Mouse (Mus musculus) embryonic facial prominence, embryonic 11.5 days (tissue): ENCODE measurements around the gene Get4. TPM values are rescaled to one million over a fixed set of nuclear protein-coding genes. Genes with fewer than 3 reads are reported as not detected.

Experiments
- ATAC-seq: fragments of 200-750 bp; cut with Nextera tagmentation; replicated peaks from 2 replicates; pipeline ENCODE4 v1.8.0; 2017; ENCODE audit warnings: low read depth; ENCODE audit not compliant: insufficient number of reproducible peaks, low FRiP score, low TSS enrichment
- DNase-seq: peaks from one replicate; pipeline ENCODE4 v3.0.0-alpha.2; 2015; ENCODE audit warnings: low spot score
- H3K27ac ChIP-seq: fragments of 300-500 bp; sonication (generic); replicated peaks from 2 replicates; pipeline ENCODE4 v1.5.1; 2014; ENCODE audit warnings: mild to moderate bottlenecking, low read depth, low read length, control low read depth
- H3K27me3 ChIP-seq: fragments of 300-500 bp; sonication (generic); 2 replicates; pipeline ENCODE4 v1.6.1; 2014; ENCODE audit warnings: mild to moderate bottlenecking, low read length, moderate library complexity, mixed read lengths; ENCODE audit not compliant: control insufficient read depth, insufficient read depth
- H3K36me3 ChIP-seq: fragments of 300-500 bp; sonication (generic); replicated peaks from 2 replicates; pipeline ENCODE4 v1.6.1; 2014; ENCODE audit warnings: low read depth, mild to moderate bottlenecking, low read length, moderate library complexity, mixed read lengths; ENCODE audit not compliant: control insufficient read depth, insufficient read depth
- H3K4me1 ChIP-seq: fragments of 300-500 bp; sonication (generic); 2 replicates; pipeline ENCODE4 v1.6.1; 2014; ENCODE audit warnings: low read length, mixed read lengths; ENCODE audit not compliant: control insufficient read depth, insufficient read depth
- H3K4me2 ChIP-seq: fragments of 300-500 bp; sonication (generic); 2 replicates; pipeline ENCODE4 v1.6.1; 2014; ENCODE audit warnings: low read depth, mild to moderate bottlenecking, control low read depth, low read length, moderate library complexity
- H3K4me3 ChIP-seq: fragments of 300-500 bp; sonication (generic); 2 replicates; pipeline ENCODE4 v1.5.1; 2014; ENCODE audit warnings: low read depth, low read length, control low read depth
- H3K9ac ChIP-seq: fragments of 300-500 bp; sonication (generic); replicated peaks from 2 replicates; pipeline ENCODE4 v1.6.1; 2014; ENCODE audit warnings: mild to moderate bottlenecking, control low read depth, low read length
- H3K9me3 ChIP-seq: fragments of 300-500 bp; sonication (generic); replicated peaks from 2 replicates; pipeline ENCODE4 v1.6.1; 2016; ENCODE audit warnings: mild to moderate bottlenecking, low read length, inconsistent platforms, mixed read lengths; ENCODE audit not compliant: control insufficient read depth
- WGBS: fragments of 180-500 bp; shearing (Covaris S2); extraction: QIAGEN DNeasy Blood & Tissue Kit; methylation state at CpG from one replicate; pipeline ENCODE4 v1.1.7; 2014; 5-methylcytosine and 5-hydroxymethylcytosine counted together
- polyA plus RNA-seq: library from polyadenylated mRNA; unstranded; fragments of >200 nt; fragmentation: Nextera tagmentation; extraction: Ambion mirVana; gene quantifications from 2 replicates; pipeline ENCODE4 v1.2.1, GENCODE M21; 2014

Get4 gene
- polyA plus RNA-seq, 1 experiment from 2014 or later = 123 TPM

DNA sequence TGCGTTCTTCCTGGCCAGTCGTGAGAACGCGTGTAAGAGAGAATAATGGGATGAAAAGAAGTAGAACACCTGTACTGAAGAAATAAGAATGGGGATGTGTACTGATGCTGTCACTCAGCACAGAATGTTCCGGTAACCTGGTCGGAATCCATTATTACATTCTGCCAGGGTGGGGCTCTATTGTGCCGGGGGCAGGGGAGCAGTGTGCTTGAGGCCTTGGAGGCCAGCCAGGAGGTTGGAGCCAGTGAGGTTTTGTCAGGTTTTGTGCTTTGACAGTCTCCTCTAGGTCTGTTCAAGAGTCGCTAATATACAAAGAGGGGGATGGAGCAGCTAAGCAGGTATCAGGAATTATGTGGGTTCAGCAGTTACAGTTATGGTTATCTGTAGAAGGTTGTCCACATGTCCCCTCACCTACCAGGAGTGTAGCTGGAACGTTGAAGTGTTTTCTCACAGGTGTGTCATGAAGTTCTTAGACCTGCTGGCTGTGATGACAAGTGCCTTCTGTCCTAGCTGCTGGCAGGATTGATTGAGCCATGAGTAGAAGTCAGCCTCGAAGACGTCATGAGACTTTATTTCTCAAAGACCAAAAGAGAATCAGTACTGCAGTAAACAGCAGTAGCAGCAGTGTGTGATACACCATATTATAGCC, 40.3 kb upstream of the Get4 start:
- DNase-seq = no peak
- 95% methylated on average over 11 of the region's 11 CpGs for WGBS
- Histone ChIP-seq H3K36me3 (no peaks in the 10 kb centered on the region; the same call in none of the 2 replicates), H3K4me2 (no peak overlapping the region), H3K9ac (no peak overlapping the region), H3K27me3 (no peaks in the 10 kb centered on the region), H3K9me3 (no peaks in the 10 kb centered on the region), H3K27ac (no peak overlapping the region), H3K4me3 (no peak overlapping the region), H3K4me1 (no peaks in the 10 kb centered on the region)
- ATAC-seq = no peak

DNA sequence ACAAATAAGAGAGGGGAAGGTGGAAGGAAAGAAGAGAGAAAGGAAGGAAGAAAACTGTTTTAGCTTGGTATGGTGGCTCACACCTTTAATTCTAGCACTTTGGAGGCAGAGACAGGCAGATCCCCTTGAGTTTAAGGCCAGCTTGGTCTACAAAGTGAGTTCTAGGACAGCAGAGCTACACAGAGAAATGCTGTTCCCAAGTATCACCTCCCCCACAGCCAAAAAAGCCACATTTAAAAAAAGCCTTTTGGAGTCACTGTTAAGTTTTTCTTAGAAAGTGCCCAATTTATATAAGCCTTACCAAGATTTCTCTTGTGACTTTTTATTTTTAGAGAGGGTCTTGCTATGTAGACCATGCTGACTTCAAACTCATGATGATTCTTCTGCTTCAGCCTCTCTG, 37.8 kb upstream of the Get4 start:
- H3K4me3 ChIP-seq = no peak overlapping the region
- H3K9me3 ChIP-seq = no peaks in the 10 kb centered on the region
- no peak overlapping the region for H3K4me2 ChIP-seq
- no peaks in the 10 kb centered on the region; the same call in none of the 2 replicates for H3K36me3 ChIP-seq
- H3K27me3 ChIP-seq = no peaks in the 10 kb centered on the region
- H3K4me1 ChIP-seq = no peaks in the 10 kb centered on the region
- no peak overlapping the region for H3K27ac ChIP-seq
- H3K9ac ChIP-seq = no peak overlapping the region
- DNase-seq (no peak), ATAC-seq (no peak)

DNA sequence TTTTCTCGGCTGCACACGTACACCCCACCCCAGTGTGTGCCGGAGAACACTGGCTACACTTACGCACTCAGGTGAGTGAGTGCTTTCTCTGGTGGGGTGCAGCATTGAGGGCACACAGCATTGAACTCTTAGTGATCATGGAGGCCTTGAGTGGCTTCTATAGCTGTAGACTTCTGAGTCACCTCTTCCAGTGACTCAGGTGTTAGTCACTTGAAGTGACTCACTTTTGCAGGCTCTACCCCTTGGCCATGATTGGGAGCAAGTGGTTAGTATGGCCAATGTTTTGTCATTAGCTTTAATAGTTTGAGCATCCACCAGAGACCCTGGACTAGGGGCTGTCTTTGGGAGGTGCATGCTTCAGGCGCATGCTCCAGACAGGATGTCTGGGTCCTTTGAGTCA, 36.9 kb upstream of the Get4 start:
- no peak for DNase-seq
- Histone ChIP-seq H3K36me3 (no peaks in the 10 kb centered on the region; the same call in none of the 2 replicates), H3K4me2 (no peak overlapping the region), H3K4me1 (no peaks in the 10 kb centered on the region), H3K9ac (no peak overlapping the region), H3K4me3 (no peak overlapping the region), H3K27me3 (no peaks in the 10 kb centered on the region), H3K9me3 (no peaks in the 10 kb centered on the region), H3K27ac (no peak overlapping the region)
- no peak for ATAC-seq
- 95% methylated on average over 5 of the region's 5 CpGs for WGBS

DNA sequence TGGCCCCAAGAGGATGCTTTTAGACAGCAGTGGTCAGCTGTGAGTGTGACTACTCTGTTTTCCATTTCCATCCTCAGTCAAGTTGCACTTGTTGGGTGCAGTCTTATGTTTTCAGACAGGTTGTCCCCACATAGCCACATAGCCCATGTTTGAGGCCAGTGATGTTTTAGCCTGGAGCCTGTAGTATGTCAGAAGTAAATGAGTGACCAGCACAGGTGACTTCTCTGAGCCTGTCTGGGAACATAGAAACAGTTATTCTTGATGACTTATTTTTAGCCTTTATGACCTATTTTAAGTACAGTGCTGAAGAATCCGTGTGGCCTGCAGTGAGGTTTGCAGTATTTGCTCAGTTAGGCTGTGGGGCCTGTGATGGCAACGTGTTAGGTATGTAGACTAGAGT, 36.0 kb upstream of the Get4 start:
- no peaks in the 10 kb centered on the region for H3K4me1 ChIP-seq
- H3K4me3 ChIP-seq = no peak overlapping the region
- 91% methylated on average over 2 of the region's 2 CpGs for WGBS
- H3K27me3 ChIP-seq = no peaks in the 10 kb centered on the region
- no peaks in the 10 kb centered on the region; the same call in 1 of the 2 replicates for H3K36me3 ChIP-seq
- ATAC-seq (no peak), DNase-seq (no peak)
- no peak overlapping the region for H3K27ac ChIP-seq
- no peak overlapping the region for H3K9ac ChIP-seq
- H3K4me2 ChIP-seq = no peak overlapping the region
- no peaks in the 10 kb centered on the region for H3K9me3 ChIP-seq

DNA sequence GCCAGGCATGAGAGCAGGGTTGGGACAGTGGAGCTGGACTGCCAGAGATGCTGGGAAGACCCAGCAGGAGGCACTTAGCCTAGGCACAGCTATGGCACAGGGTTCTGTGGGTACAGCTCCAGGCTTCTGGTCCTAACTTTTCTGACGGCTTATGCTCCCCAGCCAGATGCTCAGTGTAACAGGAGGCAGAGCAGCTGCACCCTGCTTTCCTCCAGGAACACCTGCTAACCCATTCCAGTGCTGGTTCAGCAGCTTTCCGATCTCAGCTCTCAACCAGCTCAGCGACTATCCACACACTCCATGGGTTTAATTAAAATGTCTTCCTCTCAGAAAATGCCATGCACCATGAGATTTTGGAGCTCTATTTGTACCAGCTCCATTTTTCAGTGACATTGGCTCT, 35.4 kb upstream of the Get4 start:
- no peaks in the 10 kb centered on the region for H3K27me3 ChIP-seq
- no peak for ATAC-seq
- WGBS = 87% methylated on average over 3 of the region's 3 CpGs
- H3K4me1 ChIP-seq = no peaks in the 10 kb centered on the region
- no peak overlapping the region for H3K9ac ChIP-seq
- H3K4me3 ChIP-seq = no peak overlapping the region
- DNase-seq = no peak
- H3K36me3 ChIP-seq = no peaks in the 10 kb centered on the region; the same call in 1 of the 2 replicates
- no peak overlapping the region for H3K27ac ChIP-seq
- H3K9me3 ChIP-seq = no peaks in the 10 kb centered on the region
- no peak overlapping the region for H3K4me2 ChIP-seq

DNA sequence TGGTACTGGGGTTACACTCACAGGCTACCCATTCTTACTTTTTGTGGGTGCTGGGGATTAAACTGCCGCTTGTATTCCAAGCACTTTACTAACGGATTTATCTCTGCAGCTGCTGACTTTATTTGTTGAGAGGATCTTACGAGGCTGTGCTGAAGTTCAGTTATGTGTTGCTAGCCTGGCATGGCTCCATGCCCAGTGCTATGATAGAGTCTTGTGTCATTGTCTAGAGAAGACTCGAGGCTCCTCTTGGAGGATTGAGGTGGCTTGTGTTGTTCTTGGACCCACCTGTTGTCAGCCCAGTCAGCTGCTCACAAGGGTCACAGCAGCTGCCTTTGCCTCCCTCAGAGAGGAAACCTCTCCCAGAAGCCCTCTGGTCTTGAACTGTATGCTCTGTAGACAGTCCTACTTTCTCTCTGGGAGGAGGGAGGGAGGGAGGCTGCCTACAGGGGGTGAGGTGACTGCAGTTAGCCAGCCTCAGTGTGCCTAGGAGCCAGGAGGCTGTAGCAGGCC, 32.1 kb upstream of the Get4 start:
- Histone ChIP-seq H3K9me3 (no peaks in the 10 kb centered on the region), H3K27me3 (no peaks in the 10 kb centered on the region), H3K4me1 (no peaks in the 10 kb centered on the region), H3K4me3 (no peak overlapping the region), H3K9ac (no peak overlapping the region), H3K27ac (no peak overlapping the region), H3K36me3 (no peaks in the 10 kb centered on the region; the same call in 1 of the 2 replicates), H3K4me2 (no peak overlapping the region)
- 90% methylated on average over 4 of the region's 4 CpGs for WGBS
- ATAC-seq (no peak), DNase-seq (no peak)

DNA sequence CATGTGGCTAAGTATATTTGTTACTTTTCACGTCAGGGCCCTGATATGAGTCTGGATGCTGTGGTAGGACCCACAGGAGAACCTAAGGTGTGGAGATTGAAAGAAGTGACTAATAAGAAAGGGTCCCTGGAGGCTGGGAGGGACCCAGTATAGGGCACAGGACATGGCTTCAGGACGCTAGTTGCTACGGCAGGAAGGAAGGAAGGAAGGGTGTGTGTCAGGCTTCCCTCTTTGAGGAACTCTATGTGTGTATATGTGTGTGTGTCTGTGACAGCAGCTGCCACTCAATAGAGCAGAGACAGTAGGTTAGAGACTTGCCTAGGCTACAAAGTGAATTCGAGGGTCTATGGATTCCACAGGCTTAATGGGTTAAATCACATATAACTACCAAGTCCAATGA, 31.5 kb upstream of the Get4 start:
- Histone ChIP-seq H3K4me3 (no peak overlapping the region), H3K9me3 (no peaks in the 10 kb centered on the region), H3K27me3 (no peaks in the 10 kb centered on the region), H3K27ac (no peak overlapping the region), H3K36me3 (no peaks in the 10 kb centered on the region; the same call in 1 of the 2 replicates), H3K4me1 (no peaks in the 10 kb centered on the region), H3K4me2 (no peak overlapping the region), H3K9ac (no peak overlapping the region)
- DNase-seq (no peak), ATAC-seq (no peak)
- 95% methylated on average over 4 of the region's 4 CpGs for WGBS

GRCm38 (mm10) chr5:139223331-139223730, 28.8 kb upstream of the Get4 start:
- 94% methylated on average over 10 of the region's 10 CpGs for WGBS
- Histone ChIP-seq H3K36me3 (peaks cover 3% of the 10 kb centered on the region), H3K4me2 (no peak overlapping the region), H3K4me1 (no peaks in the 10 kb centered on the region), H3K4me3 (no peak overlapping the region), H3K9me3 (no peaks in the 10 kb centered on the region), H3K9ac (no peak overlapping the region), H3K27ac (no peak overlapping the region), H3K27me3 (no peaks in the 10 kb centered on the region)
- DNase-seq = no peak
- ATAC-seq = no peak
